Mouse (Mus musculus): ENCODE results near the gene Tsku.

GRCm38 (mm10) chr7:98353616-98354015 is 7.5 kb downstream of the Tsku start:
- TF ChIP-seq CTCF (IDR thresholded peaks at IDR 0.05; ENCODE audit: extremely low read depth, insufficient read depth, low read length) (no peak), POLR2A (IDR thresholded peaks at IDR 0.05; ENCODE audit: extremely low read depth, insufficient read depth, low read length) (no peak)

All from cortical plate, adult 2 months (tissue).